Mouse (Mus musculus) hindbrain, embryonic 15.5 days (tissue): ENCODE measurements around the gene Cnga4. TPM values are rescaled to one million over a fixed set of nuclear protein-coding genes. Genes with fewer than 3 reads are reported as not detected.
"Not testable (repeated sequence)": the region's sequence is repeated elsewhere in the genome, so short reads cannot be mapped to it uniquely, and the experiment has no call there.

Experiments used
- ATAC-seq: fragments of 200-750 bp; cut with Nextera tagmentation; 2 replicates; pipeline ENCODE4 v1.8.0; 2017; ENCODE audit warnings: low read depth, moderate number of reproducible peaks, moderate TSS enrichment; ENCODE audit not compliant: low FRiP score
- H3K27ac ChIP-seq: fragments of 300-500 bp; sonication (generic); replicated peaks from 2 replicates; pipeline ENCODE4 v1.5.1; 2015; ENCODE audit warnings: mild to moderate bottlenecking, inconsistent platforms
- H3K27me3 ChIP-seq: fragments of 300-500 bp; sonication (generic); 2 replicates; pipeline ENCODE4 v1.6.1; 2015; ENCODE audit warnings: control low read depth, inconsistent platforms
- H3K36me3 ChIP-seq: fragments of 300-500 bp; sonication (generic); 2 replicates; pipeline ENCODE4 v1.6.1; 2015; ENCODE audit warnings: control low read depth, inconsistent platforms
- H3K4me1 ChIP-seq: fragments of 300-500 bp; sonication (generic); replicated peaks from 2 replicates; pipeline ENCODE4 v1.6.1; 2015; ENCODE audit warnings: control low read depth, inconsistent platforms
- H3K4me2 ChIP-seq: fragments of 300-500 bp; sonication (generic); 2 replicates; pipeline ENCODE4 v1.6.1; 2015; ENCODE audit warnings: moderate library complexity, mild to moderate bottlenecking, inconsistent platforms
- H3K4me3 ChIP-seq: fragments of 300-500 bp; sonication (generic); 2 replicates; pipeline ENCODE4 v1.5.1; 2015; ENCODE audit warnings: mild to moderate bottlenecking, inconsistent platforms
- H3K9ac ChIP-seq: fragments of 300-500 bp; sonication (generic); 2 replicates; pipeline ENCODE4 v1.6.1; 2015; ENCODE audit warnings: inconsistent platforms
- H3K9me3 ChIP-seq: fragments of 300-500 bp; sonication (generic); 2 replicates; pipeline ENCODE4 v1.6.1; 2016; ENCODE audit warnings: control low read depth, inconsistent platforms
- WGBS: fragments of 180-500 bp; shearing (Covaris S2); methylation state at CpG from one replicate; pipeline ENCODE4 v1.1.7; 2015; 5-methylcytosine and 5-hydroxymethylcytosine counted together
- polyA plus RNA-seq: library from polyadenylated mRNA; unstranded; fragments of >200 nt; fragmentation: Nextera tagmentation; extraction: Ambion mirVana; gene quantifications from 2 replicates; pipeline ENCODE4 v1.2.1, GENCODE M21; 2015

The Cnga4 gene
- 0.08 and 0.12 TPM in 2 replicates for polyA plus RNA-seq

- no peak for ATAC-seq
- H3K4me2 ChIP-seq: no peak within 1 kb of the TSS
Measured at GRCm38 (mm10) chr7:105404268-105404667, at the start of gene Cnga4. TSS of gene Cnga4 (plus strand) at chr7:105404568.

GRCm38 (mm10) chr7:105356064-105356463 is 48.3 kb upstream of the Cnga4 start:
- not testable (repeated sequence) for H3K4me3 ChIP-seq, H3K27ac ChIP-seq, H3K9ac ChIP-seq, H3K9me3 ChIP-seq, H3K4me1 ChIP-seq, H3K36me3 ChIP-seq, H3K4me2 ChIP-seq, H3K27me3 ChIP-seq
- ATAC-seq: peak; percentile 69
- WGBS: no CpG with 5 or more reads among the region's 5 CpGs

More at GRCm38 (mm10) chr7:105404268-105404667, at the start of gene Cnga4:
- Histone ChIP-seq H3K9ac (no peak within 1 kb of the TSS), H3K9me3 (no peaks in the 10 kb centered on the region), H3K36me3 (no peaks in the 10 kb centered on the region), H3K27ac (no peak within 1 kb of the TSS), H3K4me3 (no peak within 1 kb of the TSS), H3K27me3 (no peaks in the 10 kb centered on the region), H3K4me1 (peaks cover 1% of the 10 kb centered on the region)
- WGBS: 82% methylated on average over 5 of the region's 5 CpGs

GRCm38 (mm10) chr7:105356487-105356886 is 47.9 kb upstream of the Cnga4 start:
- not testable (repeated sequence) for H3K9me3 ChIP-seq, H3K4me3 ChIP-seq, H3K4me1 ChIP-seq, H3K27me3 ChIP-seq, H3K4me2 ChIP-seq, H3K36me3 ChIP-seq, H3K27ac ChIP-seq, H3K9ac ChIP-seq
- peak; percentile 92 for ATAC-seq
- 97% methylated on average over 1 of the region's 2 CpGs for WGBS

GRCm38 (mm10) chr7:105361713-105362112 is 42.7 kb upstream of the Cnga4 start:
- no peak overlapping the region for H3K27ac ChIP-seq
- H3K27me3 ChIP-seq: no peaks in the 10 kb centered on the region
- no peak for ATAC-seq
- H3K9ac ChIP-seq: no peak overlapping the region
- H3K36me3 ChIP-seq: no peaks in the 10 kb centered on the region
- WGBS: 86% methylated on average over 2 of the region's 2 CpGs
- no peak overlapping the region for H3K4me2 ChIP-seq
- H3K9me3 ChIP-seq: no peaks in the 10 kb centered on the region
- no peak overlapping the region for H3K4me3 ChIP-seq
- H3K4me1 ChIP-seq: no peaks in the 10 kb centered on the region

- H3K27me3 ChIP-seq: no peaks in the 10 kb centered on the region
- H3K27ac ChIP-seq: no peak overlapping the region
- H3K9me3 ChIP-seq: no peaks in the 10 kb centered on the region
- no peak overlapping the region for H3K4me3 ChIP-seq
- ATAC-seq: no peak
- 90% methylated on average over 5 of the region's 5 CpGs for WGBS
- peaks cover 10% of the 10 kb centered on the region; the same call in 1 of the 2 replicates for H3K36me3 ChIP-seq
- H3K4me2 ChIP-seq: no peak overlapping the region
- no peak overlapping the region for H3K9ac ChIP-seq
- H3K4me1 ChIP-seq: no peaks in the 10 kb centered on the region
Measured at GRCm38 (mm10) chr7:105367268-105367667, 37.1 kb upstream of the Cnga4 start.

GRCm38 (mm10) chr7:105367930-105368329 is 36.4 kb upstream of the Cnga4 start, which contains the start of gene Olfr692:
TSS of gene Olfr692 (plus strand) at chr7:105368230.
- H3K9ac ChIP-seq: no peak within 1 kb of the TSS
- no peaks in the 10 kb centered on the region for H3K4me1 ChIP-seq
- no peaks in the 10 kb centered on the region for H3K27me3 ChIP-seq
- H3K27ac ChIP-seq: no peak within 1 kb of the TSS
- WGBS: 98% methylated on average over 1 of the region's 1 CpGs
- no peaks in the 10 kb centered on the region for H3K9me3 ChIP-seq
- no peak within 1 kb of the TSS for H3K4me3 ChIP-seq
- ATAC-seq: no peak
- H3K4me2 ChIP-seq: no peak within 1 kb of the TSS
- H3K36me3 ChIP-seq: peaks cover 14% of the 10 kb centered on the region; the same call in 1 of the 2 replicates

- Histone ChIP-seq H3K4me2 (no peak overlapping the region), H3K36me3 (peaks cover 14% of the 10 kb centered on the region; the same call in 1 of the 2 replicates), H3K9ac (no peak overlapping the region), H3K27me3 (no peaks in the 10 kb centered on the region), H3K9me3 (no peaks in the 10 kb centered on the region), H3K4me1 (no peaks in the 10 kb centered on the region), H3K4me3 (no peak overlapping the region), H3K27ac (no peak overlapping the region)
- no peak for ATAC-seq
- WGBS: 96% methylated on average over 4 of the region's 4 CpGs
Measured at GRCm38 (mm10) chr7:105368521-105368920, 35.8 kb upstream of the Cnga4 start.

- peaks cover 35% of the 10 kb centered on the region for H3K36me3 ChIP-seq
- H3K27me3 ChIP-seq: no peaks in the 10 kb centered on the region
- no peak overlapping the region for H3K4me3 ChIP-seq
- 90% methylated on average over 1 of the region's 1 CpGs for WGBS
- no peaks in the 10 kb centered on the region for H3K4me1 ChIP-seq
- H3K27ac ChIP-seq: no peak overlapping the region
- H3K9me3 ChIP-seq: no peaks in the 10 kb centered on the region
- no peak for ATAC-seq
- H3K4me2 ChIP-seq: no peak overlapping the region
- no peak overlapping the region for H3K9ac ChIP-seq
Measured at GRCm38 (mm10) chr7:105372912-105373311, 31.5 kb upstream of the Cnga4 start.

- Histone ChIP-seq H3K4me2 (no peak overlapping the region), H3K27ac (no peak overlapping the region), H3K9me3 (no peaks in the 10 kb centered on the region), H3K36me3 (peaks cover 41% of the 10 kb centered on the region), H3K9ac (no peak overlapping the region), H3K4me3 (no peak overlapping the region), H3K27me3 (no peaks in the 10 kb centered on the region), H3K4me1 (no peaks in the 10 kb centered on the region)
- ATAC-seq: no peak
- 89% methylated on average over 4 of the region's 4 CpGs for WGBS
Measured at GRCm38 (mm10) chr7:105373509-105373908, 30.9 kb upstream of the Cnga4 start.

GRCm38 (mm10) chr7:105373976-105374375 is 30.4 kb upstream of the Cnga4 start:
- peaks cover 46% of the 10 kb centered on the region for H3K36me3 ChIP-seq
- 96% methylated on average over 3 of the region's 3 CpGs for WGBS
- no peak overlapping the region for H3K4me3 ChIP-seq

GRCm38 (mm10) chr7:105374866-105375265 is 29.5 kb upstream of the Cnga4 start, which contains the start of gene Gm5901:
TSS of gene Gm5901 (plus strand) at chr7:105375038.
- H3K4me2 ChIP-seq: no peak within 1 kb of the TSS
- no peak within 1 kb of the TSS for H3K9ac ChIP-seq
- no peak within 1 kb of the TSS for H3K27ac ChIP-seq
- no peaks in the 10 kb centered on the region for H3K27me3 ChIP-seq
- ATAC-seq: no peak
- peaks cover 55% of the 10 kb centered on the region for H3K36me3 ChIP-seq
- no peak within 1 kb of the TSS for H3K4me3 ChIP-seq
- H3K9me3 ChIP-seq: no peaks in the 10 kb centered on the region
- 93% methylated on average over 1 of the region's 1 CpGs for WGBS
- no peaks in the 10 kb centered on the region for H3K4me1 ChIP-seq

More at GRCm38 (mm10) chr7:105373976-105374375, 30.4 kb upstream of the Cnga4 start:
- H3K27ac ChIP-seq: no peak overlapping the region
- no peaks in the 10 kb centered on the region for H3K4me1 ChIP-seq
- H3K9ac ChIP-seq: no peak overlapping the region
- ATAC-seq: no peak
- no peaks in the 10 kb centered on the region for H3K27me3 ChIP-seq
- no peak overlapping the region for H3K4me2 ChIP-seq
- H3K9me3 ChIP-seq: no peaks in the 10 kb centered on the region

GRCm38 (mm10) chr7:105380329-105380728 is 24.0 kb upstream of the Cnga4 start:
- ATAC-seq: no peak

GRCm38 (mm10) chr7:105387696-105388095 is 16.7 kb upstream of the Cnga4 start:
- Histone ChIP-seq H3K27me3 (no peaks in the 10 kb centered on the region), H3K9me3 (no peaks in the 10 kb centered on the region), H3K4me3 (no peak overlapping the region), H3K9ac (no peak overlapping the region), H3K36me3 (peaks cover 73% of the 10 kb centered on the region), H3K4me2 (no peak overlapping the region), H3K27ac (no peak overlapping the region), H3K4me1 (no peaks in the 10 kb centered on the region)
- WGBS: 98% methylated on average over 2 of the region's 2 CpGs
- no peak for ATAC-seq

More at GRCm38 (mm10) chr7:105380329-105380728, 24.0 kb upstream of the Cnga4 start:
- WGBS: 99% methylated on average over 3 of the region's 3 CpGs
- Histone ChIP-seq H3K9me3 (no peaks in the 10 kb centered on the region), H3K4me1 (no peaks in the 10 kb centered on the region), H3K27me3 (no peaks in the 10 kb centered on the region), H3K4me3 (no peak overlapping the region), H3K4me2 (no peak overlapping the region), H3K36me3 (peaks cover 77% of the 10 kb centered on the region), H3K9ac (no peak overlapping the region), H3K27ac (no peak overlapping the region)
